Mouse (Mus musculus) olfactory bulb, adult 2 months (tissue): Measurements from ENCODE around the gene Slc1a4.

Source experiments
- CTCF ChIP-seq: fragments of 200-500 bp; IDR thresholded peaks from 2 replicates; pipeline ENCODE4 v1.5.1; 2012; ENCODE audit warnings: low read depth, mild to moderate bottlenecking, low read length, moderate library complexity; ENCODE audit not compliant: insufficient read depth
- POLR2A ChIP-seq: fragments of 200-500 bp; IDR thresholded peaks from 2 replicates; pipeline ENCODE4 v1.6.1; 2012; ENCODE audit warnings: mild to moderate bottlenecking, low read depth, low read length, moderate library complexity; ENCODE audit not compliant: insufficient read depth

DNA sequence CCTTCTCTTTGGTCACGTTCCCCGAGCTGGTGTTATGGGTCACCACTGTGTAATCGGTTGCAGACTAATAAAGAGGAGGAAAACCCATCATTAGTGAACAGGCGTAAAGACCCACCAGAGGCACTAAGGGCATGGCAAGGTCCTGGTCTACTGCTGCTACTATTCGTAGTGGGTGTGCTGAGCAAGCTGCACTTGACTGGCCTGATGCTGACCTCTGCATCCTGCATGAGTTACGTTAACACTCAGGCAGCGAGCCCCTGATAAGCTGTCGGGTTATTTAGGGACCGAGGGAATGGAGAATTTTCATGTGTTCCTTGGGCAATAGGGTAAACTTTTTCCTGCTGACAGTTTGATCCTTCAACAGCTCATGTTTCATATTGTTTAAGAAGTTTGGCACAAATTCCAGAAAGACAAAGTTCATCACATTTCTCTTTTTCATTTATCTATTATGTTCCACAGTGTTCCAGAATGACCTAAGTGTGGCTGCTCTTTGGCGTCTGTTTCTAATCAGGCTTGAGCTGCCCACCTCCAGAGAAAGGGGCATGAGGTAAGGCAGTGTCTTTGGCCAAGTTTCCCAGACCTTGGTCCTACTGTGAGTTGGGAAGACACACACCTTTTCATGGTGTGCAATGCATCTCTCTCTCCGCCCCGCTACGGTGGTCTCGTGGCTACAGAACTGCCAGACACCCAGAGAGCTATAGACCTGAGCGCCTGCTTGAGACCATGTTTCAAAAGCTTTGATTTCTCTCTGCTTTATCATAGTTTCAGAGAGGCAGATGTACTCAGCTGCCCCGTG is 13.7 kb downstream of the Slc1a4 start:
- TF ChIP-seq CTCF (no peak), POLR2A (no peak)
